Mouse (Mus musculus) E14TG2a.4 (cell line): ENCODE measurements around the gene Lrr1.
A peak's percentile ranks its signal among the peaks of the same experiment; 100 is the strongest.

ENCODE experiments used
- H3K27me3 ChIP-seq: 2 replicates; pipeline ENCODE4 v1.6.1; 2014; ENCODE audit warnings: low read length, control low read depth; ENCODE audit not compliant: insufficient read depth
- H3K36me3 ChIP-seq: 2 replicates; pipeline ENCODE4 v1.6.1; 2014; ENCODE audit warnings: low read length, control low read depth; ENCODE audit not compliant: insufficient read depth
- H3K4me1 ChIP-seq: replicated peaks from 2 replicates; pipeline ENCODE4 v1.6.1; 2014; ENCODE audit warnings: low read depth, low read length, control low read depth
- H3K4me3 ChIP-seq: replicated peaks from 2 replicates; pipeline ENCODE4 v1.5.1; 2014; ENCODE audit warnings: mild to moderate bottlenecking, low read length
- H3K9me3 ChIP-seq: 2 replicates; pipeline ENCODE4 v1.6.1; 2014; ENCODE audit warnings: low read length, control low read depth
- CTCF ChIP-seq: conservative IDR thresholded peaks from 2 replicates; pipeline ENCODE4 v1.5.1; 2014; ENCODE audit warnings: low read length
- NANOG ChIP-seq: IDR thresholded peaks from 2 replicates; pipeline ENCODE4 v1.6.1; 2014; ENCODE audit warnings: borderline replicate concordance, low read length, mixed read lengths
- POU5F1 ChIP-seq: IDR thresholded peaks from 2 replicates; pipeline ENCODE4 v1.6.1; 2014; ENCODE audit warnings: low read length, borderline replicate concordance

Gene Lrr1

DNA sequence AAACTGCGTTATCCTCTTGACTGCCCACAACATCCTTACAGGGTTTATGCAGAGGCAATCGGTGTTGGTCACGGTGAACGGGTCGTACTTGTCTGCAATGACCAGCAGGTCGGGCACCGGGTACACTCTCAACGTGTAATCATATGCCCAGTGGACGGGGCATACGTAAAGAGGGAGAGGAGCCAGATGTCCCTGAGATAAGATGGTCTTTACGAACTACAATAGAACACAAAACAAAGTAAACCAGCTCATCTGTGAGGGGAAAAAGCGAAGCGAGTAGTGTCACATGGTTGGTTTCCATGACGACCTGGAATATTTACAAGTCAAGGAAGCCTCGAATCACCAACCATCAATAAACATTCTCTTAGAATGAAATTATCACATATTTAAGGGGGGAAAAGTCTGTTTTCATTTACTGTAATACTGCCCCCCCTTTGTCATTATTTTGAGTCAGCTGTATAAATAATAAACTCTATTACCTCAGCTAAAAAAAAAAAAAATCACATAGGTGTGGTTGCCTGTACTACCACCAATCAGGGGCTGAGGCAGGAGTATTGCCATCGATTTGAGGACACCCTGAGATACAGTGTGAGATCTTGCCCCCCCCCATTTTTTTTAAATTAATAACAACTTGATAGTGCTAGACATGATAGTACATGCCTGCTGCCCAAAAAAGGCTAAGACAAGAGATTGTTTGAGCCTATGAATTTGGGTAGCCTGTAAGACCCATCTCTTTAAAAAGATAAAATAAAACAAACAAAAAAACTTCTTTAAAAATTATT lies 35.6 kb downstream of the Lrr1 start, which contains the start of gene Gm49384:
Gm49384 (minus strand) TSS at position 216 of the 782 bp plus-strand sequence.
- H3K27me3 ChIP-seq = no peaks in the 10 kb centered on the region
- H3K4me3 ChIP-seq = no peak within 1 kb of the TSS
- H3K36me3 ChIP-seq = peaks cover 70% of the 10 kb centered on the region
- TF ChIP-seq POU5F1 (no peak), CTCF (no peak), NANOG (no peak)
- H3K4me1 ChIP-seq = peaks cover 16% of the 10 kb centered on the region
- no peaks in the 10 kb centered on the region for H3K9me3 ChIP-seq

DNA sequence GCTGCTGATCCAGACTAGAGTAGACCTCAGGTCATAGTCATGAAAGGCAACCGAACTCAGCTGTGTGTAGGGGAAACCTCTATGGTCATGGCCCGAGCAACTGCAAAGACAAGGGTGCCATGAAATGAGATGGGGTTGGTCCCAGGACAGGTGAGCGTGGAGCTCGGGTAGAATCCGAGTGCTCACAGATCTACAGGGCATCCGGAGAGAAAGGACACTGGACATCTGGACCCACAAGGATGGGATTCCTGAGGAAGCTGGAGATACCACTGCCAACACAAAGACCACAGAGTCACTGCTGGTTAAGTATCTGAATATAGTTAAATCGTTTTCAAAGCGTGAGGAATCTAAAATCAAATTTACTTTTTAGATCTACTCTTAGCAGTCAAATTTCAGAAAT lies 38.8 kb downstream of the Lrr1 start:
- Histone ChIP-seq H3K4me3 (no peak overlapping the region), H3K4me1 (peaks cover 31% of the 10 kb centered on the region), H3K27me3 (no peaks in the 10 kb centered on the region), H3K36me3 (peaks cover 60% of the 10 kb centered on the region), H3K9me3 (no peaks in the 10 kb centered on the region)
- TF ChIP-seq NANOG (no peak), POU5F1 (no peak)

DNA sequence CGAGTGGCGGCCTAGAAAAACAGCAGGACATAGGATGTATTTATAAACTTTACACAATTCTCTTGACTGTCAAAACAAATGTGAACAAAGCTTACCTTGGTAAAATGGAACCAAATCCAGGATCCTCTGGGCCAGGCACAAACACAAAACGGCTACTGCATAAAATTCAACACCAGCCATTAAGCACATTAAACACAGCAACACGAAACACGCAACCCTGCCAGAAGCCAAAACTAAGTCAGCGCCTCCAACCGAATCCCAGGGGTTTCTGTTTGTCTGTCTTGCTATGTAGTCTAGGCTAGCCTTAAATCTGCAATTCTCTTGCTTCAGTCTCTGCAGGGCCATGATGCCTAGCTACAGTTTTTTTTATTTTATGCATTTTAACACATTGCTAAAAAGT lies 39.3 kb downstream of the Lrr1 start:
- Histone ChIP-seq H3K27me3 (no peaks in the 10 kb centered on the region), H3K9me3 (no peaks in the 10 kb centered on the region), H3K4me3 (no peak overlapping the region), H3K4me1 (peaks cover 33% of the 10 kb centered on the region), H3K36me3 (peaks cover 60% of the 10 kb centered on the region)
- TF ChIP-seq NANOG = no peak
- TF ChIP-seq POU5F1 = no peak
- no peak for TF ChIP-seq CTCF

DNA sequence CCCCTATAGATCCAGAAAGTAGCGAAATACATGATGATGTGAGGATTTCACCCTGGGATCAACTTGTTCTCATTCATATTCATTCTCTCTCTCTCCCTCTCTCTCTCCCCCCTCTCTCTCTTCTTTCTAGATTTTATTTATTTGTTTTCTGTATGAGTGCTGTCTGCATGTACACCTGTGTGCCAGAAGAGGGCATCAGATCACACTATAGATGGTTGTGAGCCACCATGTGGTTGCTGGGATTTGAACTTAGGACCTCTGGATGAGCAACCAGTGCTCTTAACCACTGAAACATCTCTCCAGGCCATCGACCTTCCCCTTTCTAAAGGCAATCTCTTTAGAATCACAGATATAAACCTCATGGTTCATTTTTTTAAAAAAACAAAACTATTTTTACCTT lies 39.9 kb downstream of the Lrr1 start:
- no peak overlapping the region for H3K4me3 ChIP-seq

DNA sequence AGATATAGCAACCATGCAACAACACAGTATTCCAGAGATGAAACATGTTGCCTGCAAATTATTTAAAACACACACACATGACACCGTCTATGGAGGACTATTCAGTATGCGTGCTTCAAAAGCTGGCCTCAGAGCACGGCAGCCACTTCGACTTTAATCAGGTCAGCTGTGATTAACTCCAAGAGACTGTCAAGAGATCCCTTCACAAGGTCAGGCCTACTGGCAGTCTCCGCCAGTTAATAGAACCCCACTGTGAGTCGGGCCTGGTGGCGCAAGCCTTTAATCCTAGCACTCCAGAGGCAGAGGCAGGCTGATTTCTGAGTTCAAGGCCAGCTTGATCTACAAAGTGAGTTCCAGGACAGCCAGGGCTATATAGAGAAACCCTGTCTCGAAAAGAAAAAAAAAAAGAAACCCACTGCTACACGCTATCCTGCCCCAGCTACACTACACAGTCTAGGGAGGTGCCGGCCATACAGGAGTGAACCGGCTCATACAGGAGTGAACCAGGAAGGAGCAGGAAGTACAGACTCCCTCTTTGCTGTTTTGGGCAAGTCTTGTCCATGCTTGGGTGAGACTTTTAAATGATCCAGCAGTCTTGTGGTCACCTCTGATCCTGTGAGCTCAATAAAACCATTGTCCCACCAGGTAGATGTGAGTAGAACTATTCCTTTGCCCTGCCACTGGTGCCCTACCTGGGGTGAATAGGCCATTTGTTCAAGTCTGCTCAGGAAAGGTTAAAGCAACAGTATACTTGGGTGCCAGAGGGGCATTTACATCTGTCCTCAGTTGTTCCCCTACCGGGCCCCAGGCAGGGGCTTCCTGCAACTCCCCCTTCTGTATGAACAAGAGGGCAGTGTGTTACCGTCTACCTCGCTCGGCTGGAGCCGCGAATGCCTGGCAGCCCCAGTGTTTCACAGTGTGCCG lies 41.7 kb downstream of the Lrr1 start:
- no peak for TF ChIP-seq CTCF
- no peak for TF ChIP-seq NANOG
- no peak for TF ChIP-seq POU5F1
- H3K27me3 ChIP-seq = no peaks in the 10 kb centered on the region
- peak overlapping the region; percentile 37 for H3K4me3 ChIP-seq

More for the DNA sequence above, 39.9 kb downstream of the Lrr1 start:
- Histone ChIP-seq H3K9me3 (no peaks in the 10 kb centered on the region), H3K4me1 (peaks cover 33% of the 10 kb centered on the region), H3K27me3 (no peaks in the 10 kb centered on the region), H3K36me3 (peaks cover 59% of the 10 kb centered on the region)
- TF ChIP-seq CTCF (peak; percentile 33; the same call in 1 of the 2 replicates), POU5F1 (no peak)

DNA sequence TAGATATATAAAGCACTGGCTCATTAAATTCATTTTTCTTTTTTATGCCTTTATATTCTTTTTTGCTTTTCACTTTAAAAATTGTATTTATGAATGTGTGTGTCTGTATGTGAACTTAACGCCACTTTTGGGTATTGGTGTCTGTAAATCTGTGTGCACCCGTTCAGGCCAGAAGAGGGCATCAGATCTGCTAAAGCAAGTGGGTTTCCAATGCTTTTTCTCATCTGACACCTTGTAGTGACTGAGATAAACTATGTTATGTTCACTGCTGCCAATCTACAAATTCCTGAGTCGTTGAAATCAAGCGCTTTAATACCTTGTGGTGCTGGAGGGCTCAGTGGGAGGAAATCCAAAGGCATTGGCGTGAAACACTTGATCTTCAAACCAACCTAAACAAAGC lies 42.4 kb downstream of the Lrr1 start:
- TF ChIP-seq NANOG (no peak), CTCF (0 out of 2 replicates have a peak, but pooled peaks have one; percentile 5)
- H3K27me3 ChIP-seq = no peaks in the 10 kb centered on the region
- H3K4me1 ChIP-seq = peaks cover 30% of the 10 kb centered on the region
- H3K4me3 ChIP-seq = peak overlapping the region; percentile 37; the same call in 1 of the 2 replicates
- no peaks in the 10 kb centered on the region for H3K9me3 ChIP-seq
- peaks cover 71% of the 10 kb centered on the region for H3K36me3 ChIP-seq

More for the DNA sequence above, 41.7 kb downstream of the Lrr1 start:
- H3K36me3 ChIP-seq = peaks cover 69% of the 10 kb centered on the region
- H3K9me3 ChIP-seq = no peaks in the 10 kb centered on the region
- peaks cover 30% of the 10 kb centered on the region for H3K4me1 ChIP-seq

DNA sequence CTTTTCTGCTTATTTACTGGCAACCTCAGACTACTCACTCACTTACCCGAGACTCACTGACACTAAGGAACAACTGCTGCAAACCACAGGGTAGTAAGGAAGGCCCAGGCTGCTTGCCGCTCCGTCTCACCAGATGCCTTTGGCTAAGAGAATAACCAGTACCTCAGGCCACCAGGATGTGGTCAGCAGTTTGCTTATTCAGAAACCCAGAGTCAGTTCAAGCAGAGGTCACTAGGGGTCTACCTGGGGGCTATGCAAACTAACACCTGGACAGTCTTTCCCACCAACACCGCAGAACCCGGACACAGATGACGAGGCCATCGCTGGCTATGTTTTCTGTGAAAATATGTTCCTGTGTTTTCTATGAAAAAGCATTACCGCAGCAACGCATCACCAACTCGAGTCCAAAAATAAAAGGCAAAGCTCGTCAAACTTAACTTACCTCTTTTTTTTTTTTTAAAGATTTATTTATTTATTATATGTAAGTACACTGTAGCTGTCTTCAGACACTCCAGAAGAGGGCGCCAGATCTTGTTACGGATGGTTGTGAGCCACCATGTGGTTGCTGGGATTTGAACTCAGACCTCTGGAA lies 44.7 kb downstream of the Lrr1 start:
- peaks cover 73% of the 10 kb centered on the region for H3K36me3 ChIP-seq
- TF ChIP-seq NANOG = no peak
- TF ChIP-seq CTCF = no peak
- TF ChIP-seq POU5F1 = no peak
- no peak overlapping the region for H3K4me3 ChIP-seq
- H3K9me3 ChIP-seq = no peaks in the 10 kb centered on the region
- H3K27me3 ChIP-seq = no peaks in the 10 kb centered on the region
- H3K4me1 ChIP-seq = peaks cover 51% of the 10 kb centered on the region

DNA sequence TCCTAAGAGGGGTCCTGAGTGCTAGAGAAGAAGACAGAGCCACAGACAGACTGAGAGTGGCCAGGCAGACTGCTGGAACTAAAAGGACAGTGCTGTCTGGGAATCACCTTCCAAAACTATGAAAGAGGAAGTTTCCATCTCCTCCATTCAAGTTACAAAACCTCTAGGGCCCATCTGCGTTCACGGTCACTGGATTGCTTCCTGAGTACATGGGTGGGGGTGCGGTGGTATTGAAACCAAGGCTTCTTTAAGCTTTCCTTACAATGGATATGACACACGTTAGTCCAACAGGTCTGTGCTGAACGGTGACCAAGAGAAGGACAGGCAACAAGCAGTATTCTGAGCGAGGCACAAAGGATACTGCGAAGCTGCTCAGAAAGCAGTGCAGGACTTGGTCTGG lies 45.8 kb downstream of the Lrr1 start:
- H3K4me1 ChIP-seq = peaks cover 60% of the 10 kb centered on the region
- H3K4me3 ChIP-seq = no peak overlapping the region
- peaks cover 76% of the 10 kb centered on the region for H3K36me3 ChIP-seq
- H3K27me3 ChIP-seq = no peaks in the 10 kb centered on the region
- no peaks in the 10 kb centered on the region for H3K9me3 ChIP-seq
- TF ChIP-seq NANOG (no peak), POU5F1 (no peak), CTCF (no peak)
